Mouse (Mus musculus): ENCODE measurements around the gene Gm49661.

The Gm49661 gene

GRCm38 (mm10) chr8:84965731-84966291 lies 3.4 kb downstream of the Gm49661 start:
- peak; percentile 96 for DNase-seq

- DNase-seq, result no peak
Observed at GRCm38 (mm10) chr8:84963952-84964351, 5.3 kb downstream of the Gm49661 start.

- no peak for DNase-seq
Observed at GRCm38 (mm10) chr8:84959811-84960210, 9.4 kb downstream of the Gm49661 start.

- peak; percentile 81 for DNase-seq
Observed at GRCm38 (mm10) chr8:84956768-84957167, 12.5 kb downstream of the Gm49661 start.

GRCm38 (mm10) chr8:84952612-84953255 lies 16.5 kb downstream of the Gm49661 start:
- peak; percentile 57 for DNase-seq

- DNase-seq, result no peak
Observed at GRCm38 (mm10) chr8:84949753-84950152, 19.5 kb downstream of the Gm49661 start.

- DNase-seq, result peak; percentile 78
Observed at GRCm38 (mm10) chr8:84947241-84947545, 22.0 kb downstream of the Gm49661 start.

GRCm38 (mm10) chr8:84946528-84947240 lies 22.5 kb downstream of the Gm49661 start, which contains the start of gene Rtbdn:
TSS of gene Rtbdn (plus strand) at chr8:84946991.
- no peak for DNase-seq

- no peak for DNase-seq
Observed at GRCm38 (mm10) chr8:84945633-84946527, 23.4 kb downstream of the Gm49661 start.

GRCm38 (mm10) chr8:84945235-84945632 lies 24.0 kb downstream of the Gm49661 start:
- DNase-seq, result no peak

- DNase-seq, result peak; percentile 59
Observed at GRCm38 (mm10) chr8:84944478-84945160, 24.6 kb downstream of the Gm49661 start.

GRCm38 (mm10) chr8:84943699-84944098 lies 25.5 kb downstream of the Gm49661 start:
- DNase-seq, result no peak

GRCm38 (mm10) chr8:84937620-84938485 lies 31.4 kb downstream of the Gm49661 start:
- DNase-seq, result no peak

GRCm38 (mm10) chr8:84936962-84937546 lies 32.2 kb downstream of the Gm49661 start, which contains the start of gene Mast1:
TSS of gene Mast1 (minus strand) at chr8:84937359.
- DNase-seq, result peak; percentile 71

- no peak for DNase-seq
Observed at GRCm38 (mm10) chr8:84936041-84936961, 32.9 kb downstream of the Gm49661 start.

- peak; percentile 12 for DNase-seq
Observed at GRCm38 (mm10) chr8:84935489-84935888, 33.7 kb downstream of the Gm49661 start.

GRCm38 (mm10) chr8:84934860-84935259 lies 34.4 kb downstream of the Gm49661 start:
- DNase-seq, result no peak

- DNase-seq, result no peak
Observed at GRCm38 (mm10) chr8:84933767-84934559, 35.3 kb downstream of the Gm49661 start.

- DNase-seq, result no peak
Observed at GRCm38 (mm10) chr8:84930582-84930981, 38.7 kb downstream of the Gm49661 start.

All from kidney, postnatal 10 days (tissue).